In the genomic region with DNA sequence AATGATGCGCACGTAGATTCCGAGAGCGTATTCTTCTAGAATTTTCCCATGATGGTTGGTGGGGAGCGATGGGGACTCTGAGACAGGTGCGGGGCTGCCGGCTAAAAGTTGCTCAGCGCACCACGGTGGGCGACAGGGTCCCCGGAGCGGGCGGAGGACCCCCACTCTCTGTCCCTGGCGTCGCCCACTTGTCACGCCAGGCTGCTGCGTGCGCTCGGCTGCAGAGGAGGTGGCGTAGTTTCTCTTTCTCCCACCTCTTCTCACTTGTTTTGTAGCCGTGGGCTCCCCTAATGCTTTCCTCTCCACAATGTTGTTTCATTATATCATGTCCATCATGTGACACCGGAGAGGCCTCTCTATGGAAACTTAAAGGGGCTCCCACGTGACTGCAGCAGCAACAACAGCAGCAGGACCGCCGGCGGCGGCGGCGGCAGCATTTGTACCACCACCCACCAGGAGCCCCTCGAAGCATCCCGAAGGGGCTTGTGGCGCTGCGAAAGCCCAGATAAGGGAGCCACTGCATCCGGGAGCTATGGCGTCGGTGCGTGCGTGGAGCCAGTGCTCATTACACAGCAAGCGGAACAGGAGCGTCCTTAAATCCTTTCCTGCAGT, we compare ENCODE assay signal across 8 mouse cellular contexts.
DNase-seq lines count a peak whose midpoint lies in the region; ATAC-seq and TF ChIP-seq lines count a peak whose summit lies in the region.

No protein-coding gene starts in this region.

- peak; percentile 48 for DNase-seq in ES-CJ7 (ENCODE audit: low read depth, low spot score)
- DNase-seq in brain, embryonic 14.5 days (ENCODE audit: low read depth): peak; percentile 78
- peak; percentile 60 for DNase-seq in forebrain, embryonic 14.5 days (ENCODE audit: low spot score)
- peak; percentile 45 to 53 for DNase-seq in heart, postnatal 14 days
- peak; percentile 29 to 30 for DNase-seq in kidney, postnatal 4 days
- DNase-seq in lung, adult 18-20 months: peak; percentile 81 to 84
- peak; percentile 42 to 44 for DNase-seq in thymus, postnatal 36 days

- peak overlapping the region; percentile 100 for H3K4me2 ChIP-seq in forebrain, embryonic 14.5 days (ENCODE audit: low read length)
- peak overlapping the region; percentile 99 for H3K4me2 ChIP-seq in neural tube, embryonic 13.5 days

- H3K36me3 ChIP-seq in forebrain, embryonic 14.5 days (ENCODE audit: control insufficient read depth, insufficient read depth, low read length): no peaks in the 10 kb centered on the region
- no peaks in the 10 kb centered on the region for H3K36me3 ChIP-seq in neural tube, embryonic 13.5 days

- peaks cover 35% of the 10 kb centered on the region for H3K27me3 ChIP-seq in forebrain, embryonic 14.5 days (replicated peaks; ENCODE audit: control insufficient read depth, insufficient read depth, low read length)
- peaks cover 89% of the 10 kb centered on the region for H3K27me3 ChIP-seq in neural tube, embryonic 13.5 days

- H3K4me3 ChIP-seq in forebrain, embryonic 14.5 days (ENCODE audit: low read depth, low read length): peak overlapping the region; percentile 68
- peak overlapping the region; percentile 78 for H3K4me3 ChIP-seq in neural tube, embryonic 13.5 days

- 0 out of 2 replicates have a peak, but pooled peaks have one; percentile 13 for ATAC-seq in forebrain, embryonic 14.5 days
- ATAC-seq in neural tube, embryonic 13.5 days (ENCODE audit: low read depth): 0 out of 2 replicates have a peak, but pooled peaks have one; percentile 8

- TF ChIP-seq POLR2A in brain, embryonic 14.5 days (IDR thresholded peaks at IDR 0.05; ENCODE audit: borderline replicate concordance, extremely low read depth, insufficient read depth, insufficient read length, poor library complexity, severe bottlenecking): no peak

- peak overlapping the region; percentile 41 for H3K9ac ChIP-seq in forebrain, embryonic 14.5 days (ENCODE audit: low read length)
- H3K9ac ChIP-seq in neural tube, embryonic 13.5 days: peak overlapping the region; percentile 77

- no peak overlapping the region for H3K27ac ChIP-seq in forebrain, embryonic 14.5 days (ENCODE audit: low read depth, low read length)
- H3K27ac ChIP-seq in neural tube, embryonic 13.5 days (replicated peaks): no peak overlapping the region

- intact Hi-C loops in heart, postnatal 14 days (cut with DNase I): loop anchor here (2.0 to 10.0 kb wide), 3 partner anchors 101 to 427 kb away; a partner anchor contains a TSS

- peaks cover 18% of the 10 kb centered on the region for H3K4me1 ChIP-seq in forebrain, embryonic 14.5 days (ENCODE audit: control insufficient read depth, insufficient read depth, low read length)
- H3K4me1 ChIP-seq in neural tube, embryonic 13.5 days (replicated peaks): peaks cover 53% of the 10 kb centered on the region

- under 1% methylated on average over 40 of the region's 40 CpGs for WGBS in forebrain, embryonic 14.5 days
- 1% methylated on average over 40 of the region's 40 CpGs for WGBS in neural tube, embryonic 13.5 days

- H3K9me3 ChIP-seq in forebrain, embryonic 14.5 days (replicated peaks; ENCODE audit: control insufficient read depth, low read length): no peaks in the 10 kb centered on the region
- H3K9me3 ChIP-seq in neural tube, embryonic 13.5 days: no peaks in the 10 kb centered on the region

- no peak for TF ChIP-seq CTCF in brain, embryonic 14.5 days (IDR thresholded peaks at IDR 0.05; ENCODE audit: borderline replicate concordance, extremely low read depth, insufficient read depth, insufficient read length)

Comparison
In these comparisons a context has a peak if more than half of its experiments do, and no peak if none do; other contexts are left out.
1. DNase-seq: peak in every context shown above with its lines; median percentile 82 in lung, adult 18-20 months; 78 in brain, embryonic 14.5 days; 60 in forebrain, embryonic 14.5 days; 49 in heart, postnatal 14 days; 48 in ES-CJ7; 43 in thymus, postnatal 36 days; 30 in kidney, postnatal 4 days.